Mouse (Mus musculus) forebrain, embryonic 15.5 days (tissue): ENCODE measurements around the gene Eif5a. TPM values are rescaled to one million over a fixed set of nuclear protein-coding genes. Genes with fewer than 3 reads are reported as not detected.
A peak's percentile ranks its signal among the peaks of the same experiment; 100 is the strongest.

Source experiments
- ATAC-seq: fragments of 200-750 bp; cut with Nextera tagmentation; replicated peaks from 2 replicates; pipeline ENCODE4 v1.8.0; 2017; ENCODE audit warnings: mild to moderate bottlenecking, moderate TSS enrichment, moderate library complexity
- H3K27ac ChIP-seq: fragments of 300-500 bp; sonication (generic); replicated peaks from 2 replicates; pipeline ENCODE4 v1.5.1; 2015; ENCODE audit warnings: mild to moderate bottlenecking, inconsistent platforms
- H3K27me3 ChIP-seq: fragments of 300-500 bp; sonication (generic); 2 replicates; pipeline ENCODE4 v1.6.1; 2015; ENCODE audit warnings: inconsistent platforms
- H3K36me3 ChIP-seq: fragments of 300-500 bp; sonication (generic); 2 replicates; pipeline ENCODE4 v1.6.1; 2015; ENCODE audit warnings: mild to moderate bottlenecking, inconsistent platforms
- H3K4me1 ChIP-seq: fragments of 300-500 bp; sonication (generic); 2 replicates; pipeline ENCODE4 v1.6.1; 2015; ENCODE audit warnings: inconsistent platforms
- H3K4me2 ChIP-seq: fragments of 300-500 bp; sonication (generic); replicated peaks from 2 replicates; pipeline ENCODE4 v1.6.1; 2015; ENCODE audit warnings: mild to moderate bottlenecking, inconsistent platforms
- H3K4me3 ChIP-seq: fragments of 300-500 bp; sonication (generic); 2 replicates; pipeline ENCODE4 v1.5.1; 2015; ENCODE audit warnings: mild to moderate bottlenecking, inconsistent platforms
- H3K9ac ChIP-seq: fragments of 300-500 bp; sonication (generic); replicated peaks from 2 replicates; pipeline ENCODE4 v1.6.1; 2015; ENCODE audit warnings: mild to moderate bottlenecking, inconsistent platforms
- H3K9me3 ChIP-seq: fragments of 300-500 bp; sonication (generic); 2 replicates; pipeline ENCODE4 v1.6.1; 2016; ENCODE audit warnings: inconsistent platforms
- whole genome bisulfite sequencing: fragments of 180-500 bp; shearing (Covaris S2); methylation state at CpG from one replicate; pipeline ENCODE4 v1.1.7; 2015; ENCODE audit warnings: mixed read lengths; 5-methylcytosine and 5-hydroxymethylcytosine counted together
- polyA plus RNA-seq: library from polyadenylated mRNA; unstranded; fragments of >200 nt; fragmentation: Nextera tagmentation; extraction: Ambion mirVana; gene quantifications from 2 replicates; pipeline ENCODE4 v1.2.1, GENCODE M21; 2015

Gene Eif5a
- polyA plus RNA-seq, 1 experiment from 2014 or later: 1,167 TPM

DNA sequence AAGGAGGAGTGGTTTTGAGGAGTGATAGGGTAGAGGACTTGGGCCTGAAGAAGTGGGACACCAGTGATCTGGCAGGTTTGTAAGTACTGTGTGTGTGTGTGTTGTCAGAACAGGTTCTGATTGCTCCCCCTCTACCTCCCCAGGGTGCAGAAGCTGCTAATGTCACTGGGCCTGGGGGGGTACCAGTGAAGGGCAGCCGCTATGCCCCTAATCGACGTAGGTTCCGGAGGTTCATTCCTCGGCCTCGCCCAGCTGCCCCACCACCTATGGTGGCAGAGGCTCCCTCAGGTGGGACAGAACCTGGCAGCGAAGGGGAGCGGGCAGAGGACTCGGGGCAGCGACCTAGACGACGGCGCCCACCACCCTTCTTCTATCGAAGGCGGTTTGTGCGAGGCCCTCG is 18.0 kb upstream of the Eif5a start:
- no peak for ATAC-seq
- Histone ChIP-seq H3K4me3 (no peak overlapping the region), H3K27ac (no peak overlapping the region), H3K4me2 (no peak overlapping the region), H3K9me3 (no peaks in the 10 kb centered on the region), H3K36me3 (no peaks in the 10 kb centered on the region), H3K27me3 (peaks cover 10% of the 10 kb centered on the region; the same call in 1 of the 2 replicates), H3K4me1 (peaks cover 21% of the 10 kb centered on the region), H3K9ac (no peak overlapping the region)
- 90% methylated on average over 17 of the region's 17 CpGs for WGBS

DNA sequence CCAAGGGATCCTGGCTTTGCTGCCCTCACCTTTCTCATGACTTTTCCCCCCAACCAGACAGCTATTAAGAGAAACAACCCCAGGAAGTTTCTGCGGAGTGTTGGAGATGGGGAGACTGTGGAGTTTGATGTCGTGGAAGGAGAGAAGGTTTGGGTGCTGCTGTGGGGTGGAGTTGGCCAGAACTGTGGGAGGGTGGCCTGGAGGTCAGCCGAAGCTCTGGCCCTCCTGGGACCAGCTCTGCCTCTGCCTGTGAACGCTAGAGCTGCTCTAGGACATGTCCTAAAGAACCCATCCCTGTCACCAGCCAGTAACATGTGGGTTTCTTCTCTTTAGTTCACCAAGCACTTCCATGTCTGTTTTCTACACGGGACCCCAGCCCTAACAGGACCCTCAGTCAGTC is 17.4 kb upstream of the Eif5a start:
- peaks cover 10% of the 10 kb centered on the region; the same call in 1 of the 2 replicates for H3K27me3 ChIP-seq
- no peak overlapping the region for H3K27ac ChIP-seq
- 69% methylated on average over 5 of the region's 5 CpGs for WGBS

DNA sequence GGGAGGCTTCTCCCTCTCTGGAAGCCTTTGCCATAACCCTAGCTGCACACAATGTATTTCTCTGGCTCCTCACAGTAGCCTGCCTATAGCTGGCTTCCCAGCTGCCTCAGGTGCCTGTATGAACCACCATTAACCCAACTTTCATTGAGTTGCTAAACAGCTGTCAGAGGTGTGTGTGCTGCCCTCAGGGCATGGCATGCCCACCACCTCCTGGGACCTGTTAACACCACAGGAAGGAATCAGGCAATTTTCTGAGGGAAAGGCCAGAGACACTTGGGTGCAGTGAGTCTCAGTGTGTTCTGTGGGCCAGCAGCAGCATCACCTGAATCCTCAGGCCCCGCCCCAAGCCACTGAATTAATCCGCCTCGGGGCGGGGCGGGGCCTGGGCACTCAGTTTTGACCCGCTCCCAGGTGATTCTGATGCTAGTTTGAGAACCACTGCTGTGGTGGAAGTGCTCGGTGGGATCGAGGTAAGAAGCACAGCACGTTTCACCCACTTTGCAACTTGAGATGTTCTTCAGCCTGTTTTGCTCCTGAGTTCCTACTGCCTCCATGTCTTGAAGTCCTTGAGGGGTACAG is 16.7 kb upstream of the Eif5a start:
- H3K4me3 ChIP-seq: no peak overlapping the region
- no peak overlapping the region for H3K4me2 ChIP-seq
- H3K9me3 ChIP-seq: no peaks in the 10 kb centered on the region
- 23% methylated on average over 9 of the region's 9 CpGs for WGBS
- no peak overlapping the region for H3K27ac ChIP-seq
- peaks cover 10% of the 10 kb centered on the region; the same call in 1 of the 2 replicates for H3K27me3 ChIP-seq
- peaks cover 27% of the 10 kb centered on the region for H3K4me1 ChIP-seq
- no peaks in the 10 kb centered on the region for H3K36me3 ChIP-seq
- ATAC-seq: no peak
- no peak overlapping the region for H3K9ac ChIP-seq

More for the DNA sequence above, 17.4 kb upstream of the Eif5a start:
- Histone ChIP-seq H3K4me2 (no peak overlapping the region), H3K9ac (no peak overlapping the region), H3K36me3 (no peaks in the 10 kb centered on the region), H3K4me3 (no peak overlapping the region), H3K4me1 (peaks cover 27% of the 10 kb centered on the region), H3K9me3 (no peaks in the 10 kb centered on the region)
- no peak for ATAC-seq

DNA sequence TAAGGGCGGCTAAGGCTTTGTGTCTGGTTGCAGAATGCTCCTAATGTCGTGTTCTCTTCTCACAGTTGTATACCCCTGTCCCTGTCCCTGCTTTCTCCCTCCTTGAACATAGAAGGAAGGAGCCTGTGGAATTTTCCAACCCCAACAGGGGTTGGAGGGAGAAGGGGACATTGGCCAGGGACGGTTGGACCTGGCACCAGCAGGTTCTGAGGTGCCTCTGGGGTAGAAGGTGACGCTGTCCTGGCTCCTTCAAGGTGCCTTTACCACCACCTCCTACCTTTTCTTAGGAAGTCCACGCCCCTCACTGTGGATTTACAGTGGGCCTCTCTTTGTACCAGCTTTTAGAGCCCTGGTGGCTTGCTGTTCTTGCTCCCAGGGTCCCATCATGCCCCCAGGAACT is 16.1 kb upstream of the Eif5a start:
- WGBS: 69% methylated on average over 5 of the region's 5 CpGs
- H3K4me1 ChIP-seq: peaks cover 27% of the 10 kb centered on the region
- no peak overlapping the region for H3K4me3 ChIP-seq
- H3K36me3 ChIP-seq: no peaks in the 10 kb centered on the region
- no peaks in the 10 kb centered on the region for H3K9me3 ChIP-seq
- no peak overlapping the region for H3K27ac ChIP-seq
- peaks cover 10% of the 10 kb centered on the region; the same call in 1 of the 2 replicates for H3K27me3 ChIP-seq
- no peak overlapping the region for H3K9ac ChIP-seq
- no peak overlapping the region for H3K4me2 ChIP-seq
- ATAC-seq: no peak

DNA sequence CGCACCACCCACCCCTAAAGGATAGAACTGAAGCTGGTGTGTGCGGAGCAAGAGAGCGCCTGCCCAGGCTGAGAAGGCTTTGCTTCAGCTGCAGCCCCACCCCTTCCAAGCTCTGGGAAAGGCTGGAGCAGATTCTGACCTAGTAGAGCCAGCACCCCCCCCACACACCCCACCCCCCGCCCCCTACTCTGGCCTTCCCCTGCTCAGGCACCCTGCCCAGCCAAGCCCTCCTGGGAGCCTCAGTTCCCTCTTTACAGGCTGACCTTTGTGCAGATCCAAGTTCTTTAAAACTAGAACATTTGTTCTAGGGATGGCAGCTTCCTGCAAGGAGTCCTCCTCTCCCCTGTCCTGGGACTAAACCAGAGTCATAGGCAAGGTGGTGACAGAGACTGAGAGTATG is 15.6 kb upstream of the Eif5a start:
- 36% methylated on average over 4 of the region's 4 CpGs for WGBS
- Histone ChIP-seq H3K27ac (no peak overlapping the region), H3K9ac (no peak overlapping the region), H3K36me3 (no peaks in the 10 kb centered on the region), H3K4me2 (no peak overlapping the region), H3K9me3 (no peaks in the 10 kb centered on the region), H3K4me1 (peaks cover 27% of the 10 kb centered on the region), H3K4me3 (no peak overlapping the region), H3K27me3 (peaks cover 10% of the 10 kb centered on the region; the same call in 1 of the 2 replicates)
- no peak for ATAC-seq

DNA sequence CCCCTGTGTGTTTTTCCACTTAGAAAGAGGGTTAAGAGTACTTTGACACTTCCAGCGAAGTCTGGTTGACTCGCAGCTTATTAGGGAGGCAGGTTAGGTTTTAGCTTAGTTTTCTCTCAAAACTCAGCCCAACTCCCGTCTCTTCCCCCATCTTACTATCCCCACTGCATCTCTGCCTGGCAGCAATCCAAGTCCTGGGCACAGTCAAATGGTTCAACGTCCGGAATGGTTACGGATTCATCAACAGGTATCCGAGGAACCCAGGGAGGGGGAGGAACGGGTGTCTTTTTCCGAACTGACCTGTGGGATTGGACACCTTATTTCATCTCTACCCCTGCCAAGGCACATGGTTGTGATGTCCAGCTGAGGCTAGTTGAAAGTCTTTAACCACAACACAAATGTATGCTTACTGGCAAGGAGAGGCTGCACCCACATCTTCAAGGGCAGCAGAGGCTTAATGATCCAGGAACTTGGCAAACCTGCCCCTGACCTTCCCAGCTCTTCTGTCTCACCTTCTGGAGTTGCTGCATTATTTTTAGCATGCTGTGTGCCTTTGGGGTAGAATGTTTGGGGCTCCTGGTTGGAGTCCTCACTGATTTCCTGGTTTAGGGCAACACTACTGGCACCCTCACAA is 15.1 kb upstream of the Eif5a start:
- Histone ChIP-seq H3K27ac (no peak overlapping the region), H3K4me3 (peak overlapping the region; percentile 54; the same call in 1 of the 2 replicates), H3K27me3 (peaks cover 10% of the 10 kb centered on the region; the same call in 1 of the 2 replicates), H3K36me3 (no peaks in the 10 kb centered on the region), H3K9me3 (no peaks in the 10 kb centered on the region), H3K4me2 (peak overlapping the region; percentile 99), H3K4me1 (peaks cover 27% of the 10 kb centered on the region), H3K9ac (no peak overlapping the region)
- no peak for ATAC-seq
- 36% methylated on average over 9 of the region's 9 CpGs for WGBS

DNA sequence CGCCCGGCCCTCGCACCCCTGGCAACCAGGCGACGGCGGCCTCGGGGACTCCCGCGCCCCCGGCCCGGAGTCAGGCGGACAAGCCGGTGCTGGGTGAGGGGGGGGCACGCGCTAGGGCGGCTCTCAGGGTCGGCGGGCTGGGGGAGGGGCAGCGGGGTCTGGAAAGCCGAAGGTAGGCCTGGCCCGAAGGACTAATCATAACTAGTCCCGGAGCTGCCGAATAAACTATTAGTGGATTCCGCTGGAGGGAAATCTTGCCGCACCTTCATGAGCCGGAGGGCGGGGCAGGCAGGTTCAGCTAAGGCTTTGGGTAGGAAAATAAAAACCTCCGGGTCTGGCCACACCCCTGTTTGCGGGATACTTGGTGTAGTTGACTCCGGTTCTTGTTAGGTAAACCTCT is 14.4 kb upstream of the Eif5a start:
- peak overlapping the region; percentile 52 for H3K9ac ChIP-seq
- peak; percentile 39 for ATAC-seq

DNA sequence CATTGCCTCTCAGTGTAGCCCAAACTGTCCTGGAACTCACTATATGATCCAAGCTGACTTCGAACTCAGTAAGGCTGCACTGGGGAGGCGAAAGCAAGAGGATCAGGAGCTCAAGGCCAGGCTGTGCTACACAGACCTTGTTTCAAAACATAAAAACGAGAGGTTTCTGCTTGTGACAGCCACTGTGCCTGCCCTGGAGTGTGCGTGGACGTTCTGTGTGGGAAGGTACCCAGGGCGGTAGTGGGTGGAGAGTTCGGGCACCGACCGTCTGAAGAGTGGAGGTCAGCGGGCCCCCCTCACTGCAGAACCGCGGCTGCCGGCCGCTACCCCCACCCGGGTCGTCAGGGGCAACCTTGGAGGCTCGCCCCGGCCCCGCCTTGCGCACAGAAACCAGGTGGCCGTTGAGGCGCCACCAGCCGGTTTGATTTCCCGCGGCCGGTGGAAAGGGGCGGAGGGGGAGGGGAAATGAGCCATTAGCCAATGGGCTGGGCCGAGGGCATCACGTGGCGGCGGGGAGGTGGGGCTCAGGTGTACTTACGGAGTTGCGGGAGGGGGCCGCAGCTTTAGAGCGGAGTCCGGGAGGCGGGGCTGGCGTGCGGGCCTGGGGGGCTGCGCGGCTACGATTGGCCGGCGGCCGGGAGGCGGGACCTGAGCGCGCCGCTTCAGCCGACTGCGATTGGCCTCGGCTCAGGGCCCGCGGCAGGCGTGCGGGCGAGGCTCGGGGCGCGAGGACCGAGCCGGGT is 13.6 kb upstream of the Eif5a start, which contains the start of gene Ybx2:
Gene Ybx2 (plus strand): TSS at position 660 of the 743 bp plus-strand sequence.
- no peaks in the 10 kb centered on the region for H3K9me3 ChIP-seq
- H3K4me3 ChIP-seq: peak within 1 kb of the TSS; percentile 54
- H3K27me3 ChIP-seq: peaks cover 10% of the 10 kb centered on the region; the same call in 1 of the 2 replicates
- H3K36me3 ChIP-seq: no peaks in the 10 kb centered on the region
- no peak within 1 kb of the TSS for H3K27ac ChIP-seq
- H3K4me1 ChIP-seq: peaks cover 27% of the 10 kb centered on the region
- H3K9ac ChIP-seq: peak within 1 kb of the TSS; percentile 52
- WGBS: 1% methylated on average over 61 of the region's 62 CpGs
- ATAC-seq: peak; percentile 94
- H3K4me2 ChIP-seq: peak within 1 kb of the TSS; percentile 99

More for the DNA sequence above, 14.4 kb upstream of the Eif5a start:
- Histone ChIP-seq H3K4me1 (peaks cover 27% of the 10 kb centered on the region), H3K27me3 (peaks cover 10% of the 10 kb centered on the region; the same call in 1 of the 2 replicates), H3K27ac (no peak overlapping the region), H3K4me3 (peak overlapping the region; percentile 54), H3K36me3 (no peaks in the 10 kb centered on the region), H3K4me2 (peak overlapping the region; percentile 99), H3K9me3 (no peaks in the 10 kb centered on the region)
- 2% methylated on average over 30 of the region's 30 CpGs for WGBS

DNA sequence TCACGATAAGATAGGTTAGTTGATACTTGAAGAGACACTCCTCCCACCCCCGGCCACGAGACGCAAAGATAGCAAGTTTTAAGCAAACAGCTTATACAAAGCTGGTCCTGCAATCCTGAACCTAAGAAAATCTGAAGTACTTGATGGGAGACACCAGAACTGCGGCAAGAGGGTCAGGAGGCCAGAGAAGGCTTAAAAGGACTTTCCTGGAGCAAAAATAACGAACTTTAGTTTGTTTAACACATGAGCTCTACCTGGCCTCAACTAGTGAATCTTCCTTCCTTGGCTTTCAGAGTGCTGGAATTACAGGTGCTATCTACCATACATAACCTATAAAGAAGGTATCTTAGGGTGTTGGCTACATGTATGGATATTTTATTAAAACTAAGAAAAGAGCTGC is 12.9 kb upstream of the Eif5a start:
- peaks cover 10% of the 10 kb centered on the region; the same call in 1 of the 2 replicates for H3K27me3 ChIP-seq
- H3K4me1 ChIP-seq: peaks cover 27% of the 10 kb centered on the region
- no peaks in the 10 kb centered on the region for H3K36me3 ChIP-seq
- WGBS: 17% methylated on average over 6 of the region's 6 CpGs
- H3K9ac ChIP-seq: no peak overlapping the region
- no peak overlapping the region for H3K27ac ChIP-seq
- H3K9me3 ChIP-seq: no peaks in the 10 kb centered on the region
- H3K4me3 ChIP-seq: peak overlapping the region; percentile 54
- H3K4me2 ChIP-seq: peak overlapping the region; percentile 99
- no peak for ATAC-seq

DNA sequence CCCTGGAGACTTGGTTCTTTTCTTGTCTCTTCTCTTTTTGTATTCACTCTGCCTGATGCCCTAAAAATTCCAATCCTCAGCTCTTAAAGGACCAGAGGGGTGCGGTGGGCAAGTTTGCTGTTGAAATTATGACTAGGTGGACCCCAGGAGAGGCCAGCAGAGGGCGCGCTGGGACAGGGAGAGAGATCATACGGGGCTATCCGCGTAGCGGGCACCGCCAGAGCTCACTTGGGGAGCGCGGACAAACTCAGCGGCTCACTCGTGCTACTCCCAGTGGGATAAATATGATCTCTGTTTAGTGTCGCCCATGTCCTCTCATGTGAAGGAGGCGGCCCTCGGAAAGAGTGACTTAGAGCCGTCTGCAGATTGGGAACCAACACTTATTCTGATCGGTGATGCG is 12.4 kb upstream of the Eif5a start:
- no peak overlapping the region for H3K9ac ChIP-seq
- no peak overlapping the region for H3K27ac ChIP-seq
- peaks cover 27% of the 10 kb centered on the region for H3K4me1 ChIP-seq
- peak; percentile 51 for ATAC-seq
- H3K4me3 ChIP-seq: peak overlapping the region; percentile 54
- no peaks in the 10 kb centered on the region for H3K36me3 ChIP-seq
- under 1% methylated on average over 18 of the region's 18 CpGs for WGBS
- peak overlapping the region; percentile 99 for H3K4me2 ChIP-seq
- H3K9me3 ChIP-seq: no peaks in the 10 kb centered on the region
- peaks cover 10% of the 10 kb centered on the region; the same call in 1 of the 2 replicates for H3K27me3 ChIP-seq

DNA sequence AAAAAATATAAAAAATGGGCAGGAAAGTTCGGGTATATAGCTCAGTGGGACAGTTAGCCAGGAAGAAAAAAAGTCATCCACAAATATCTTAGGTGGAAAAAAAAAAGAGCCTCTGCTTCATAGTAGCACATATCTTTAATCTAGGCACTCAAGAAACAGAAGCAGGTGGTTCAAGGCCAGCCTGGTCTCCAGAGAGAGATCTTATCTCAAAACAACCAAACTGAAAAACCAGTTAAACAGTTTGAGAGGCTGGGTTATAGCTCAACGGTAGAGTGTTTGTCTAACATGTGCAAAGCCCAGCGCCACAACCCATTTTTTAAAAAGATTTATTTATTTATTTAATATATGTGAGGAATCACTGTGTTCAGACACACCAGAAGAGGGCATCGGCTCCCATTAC is 11.3 kb upstream of the Eif5a start:
- H3K27me3 ChIP-seq: peaks cover 10% of the 10 kb centered on the region; the same call in 1 of the 2 replicates
- peaks cover 27% of the 10 kb centered on the region for H3K4me1 ChIP-seq
- no peak overlapping the region for H3K9ac ChIP-seq
- no peak for ATAC-seq
- H3K9me3 ChIP-seq: no peaks in the 10 kb centered on the region
- H3K4me2 ChIP-seq: no peak overlapping the region
- no peak overlapping the region for H3K4me3 ChIP-seq
- H3K36me3 ChIP-seq: no peaks in the 10 kb centered on the region
- whole genome bisulfite sequencing: 75% methylated on average over 4 of the region's 4 CpGs
- H3K27ac ChIP-seq: no peak overlapping the region

DNA sequence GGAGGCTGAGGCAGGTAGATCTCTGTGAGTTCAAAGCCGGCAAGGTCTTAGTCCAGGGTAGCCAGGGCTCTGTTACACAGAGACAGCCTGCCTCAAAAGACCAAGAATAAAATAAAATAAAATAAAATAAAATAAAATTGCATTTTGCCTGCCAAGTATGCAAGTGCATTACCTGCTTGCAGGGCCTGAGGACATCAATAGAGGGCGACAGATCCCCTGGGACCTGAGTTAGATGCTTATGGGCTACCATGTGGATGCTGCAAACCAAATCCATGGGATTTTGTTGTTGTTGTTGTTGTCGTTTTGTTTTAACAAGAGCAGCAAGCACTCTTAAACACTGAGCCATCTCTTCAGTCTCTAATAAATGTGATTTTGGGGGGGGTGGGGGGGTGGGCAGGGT is 10.5 kb upstream of the Eif5a start:
- Histone ChIP-seq H3K9ac (no peak overlapping the region), H3K36me3 (no peaks in the 10 kb centered on the region), H3K4me3 (no peak overlapping the region), H3K9me3 (no peaks in the 10 kb centered on the region), H3K4me1 (peaks cover 27% of the 10 kb centered on the region), H3K27ac (no peak overlapping the region), H3K4me2 (no peak overlapping the region), H3K27me3 (peaks cover 6% of the 10 kb centered on the region; the same call in 1 of the 2 replicates)
- ATAC-seq: no peak
- 40% methylated on average over 3 of the region's 3 CpGs for WGBS
